Mouse (Mus musculus): ENCODE measurements around the gene Psmg4. TPM values are rescaled to one million over a fixed set of nuclear protein-coding genes. Genes with fewer than 3 reads are reported as not detected.

Psmg4 gene
- polyA plus RNA-seq, 1 experiment, result 25.2 TPM

GRCm38 (mm10) chr13:34211261-34211775 is 48.6 kb downstream of the Psmg4 start:
- H3K27ac ChIP-seq (replicated peaks; ENCODE audit: low read depth, low read length), result no peak overlapping the region
- no peak overlapping the region for H3K4me3 ChIP-seq (ENCODE audit: insufficient read depth, low read depth, low read length)

GRCm38 (mm10) chr13:34212735-34213212 is 50.0 kb downstream of the Psmg4 start:
- no peak overlapping the region for H3K4me3 ChIP-seq (ENCODE audit: insufficient read depth, low read depth, low read length)
- H3K4me1 ChIP-seq (ENCODE audit: control insufficient read depth, insufficient read depth, insufficient read length, low read length), result no peaks in the 10 kb centered on the region
- no peak overlapping the region for H3K27ac ChIP-seq (replicated peaks; ENCODE audit: low read depth, low read length)

More at GRCm38 (mm10) chr13:34211261-34211775, 48.6 kb downstream of the Psmg4 start:
- H3K4me1 ChIP-seq (ENCODE audit: control insufficient read depth, insufficient read depth, insufficient read length, low read length), result no peaks in the 10 kb centered on the region

GRCm38 (mm10) chr13:34214855-34215254 is 52.1 kb downstream of the Psmg4 start:
- no peaks in the 10 kb centered on the region for H3K4me1 ChIP-seq (ENCODE audit: control insufficient read depth, insufficient read depth, insufficient read length, low read length)
- no peak overlapping the region for H3K27ac ChIP-seq (replicated peaks; ENCODE audit: low read depth, low read length)
- H3K4me3 ChIP-seq (ENCODE audit: insufficient read depth, low read depth, low read length), result no peak overlapping the region

- H3K4me3 ChIP-seq (ENCODE audit: insufficient read depth, low read depth, low read length), result no peak overlapping the region
- H3K27ac ChIP-seq (replicated peaks; ENCODE audit: low read depth, low read length), result no peak overlapping the region
- peaks cover 2% of the 10 kb centered on the region; the same call in 1 of the 2 replicates for H3K4me1 ChIP-seq (ENCODE audit: control insufficient read depth, insufficient read depth, insufficient read length, low read length)
Measured at GRCm38 (mm10) chr13:34218776-34219175, 56.0 kb downstream of the Psmg4 start.

GRCm38 (mm10) chr13:34219728-34220127 is 57.0 kb downstream of the Psmg4 start:
- H3K27ac ChIP-seq (replicated peaks; ENCODE audit: low read depth, low read length), result no peak overlapping the region
- H3K4me1 ChIP-seq (ENCODE audit: control insufficient read depth, insufficient read depth, insufficient read length, low read length), result peaks cover 2% of the 10 kb centered on the region; the same call in 1 of the 2 replicates
- H3K4me3 ChIP-seq (ENCODE audit: insufficient read depth, low read depth, low read length), result no peak overlapping the region

- H3K4me1 ChIP-seq (ENCODE audit: control insufficient read depth, insufficient read depth, insufficient read length, low read length), result peaks cover 11% of the 10 kb centered on the region
- no peak overlapping the region for H3K27ac ChIP-seq (replicated peaks; ENCODE audit: low read depth, low read length)
- H3K4me3 ChIP-seq (ENCODE audit: insufficient read depth, low read depth, low read length), result no peak overlapping the region
Measured at GRCm38 (mm10) chr13:34222985-34223384, 60.2 kb downstream of the Psmg4 start.

GRCm38 (mm10) chr13:34226940-34227339 is 64.2 kb downstream of the Psmg4 start:
- Histone ChIP-seq H3K27ac (replicated peaks; ENCODE audit: low read depth, low read length) (no peak overlapping the region), H3K4me3 (ENCODE audit: insufficient read depth, low read depth, low read length) (no peak overlapping the region), H3K4me1 (ENCODE audit: control insufficient read depth, insufficient read depth, insufficient read length, low read length) (peaks cover 19% of the 10 kb centered on the region)

Other genes starting within 250 kb of the Psmg4 start
- gene Nqo2, start 198.3 kb upstream of the Psmg4 start, polyA plus RNA-seq (2012; ENCODE audit: insufficient read depth, insufficient read length, missing spikeins), result 33.8 and 34.4 TPM in 2 replicates
- 7.0 and 11.0 TPM in 2 replicates for gene Ripk1, start 160.6 kb upstream of the Psmg4 start, polyA plus RNA-seq (2012; ENCODE audit: insufficient read depth, insufficient read length, missing spikeins)
- 60.1 and 80.3 TPM in 2 replicates for gene Serpinb6a, start 160.2 kb upstream of the Psmg4 start, polyA plus RNA-seq (2012; ENCODE audit: insufficient read depth, insufficient read length, missing spikeins)
- gene Bphl, start 125.4 kb upstream of the Psmg4 start, polyA plus RNA-seq (2012; ENCODE audit: insufficient read depth, insufficient read length, missing spikeins), result 97.8 and 143 TPM in 2 replicates
- 21.2 and 76.9 TPM in 2 replicates for gene Tubb2a, start 85.0 kb upstream of the Psmg4 start, polyA plus RNA-seq (2012; ENCODE audit: insufficient read depth, insufficient read length, missing spikeins)
- 1.0 and 1.7 TPM in 2 replicates for gene Tubb2b, start 32.5 kb upstream of the Psmg4 start, polyA plus RNA-seq (2012; ENCODE audit: insufficient read depth, insufficient read length, missing spikeins)
- gene Slc22a23, start 182.2 kb downstream of the Psmg4 start, polyA plus RNA-seq (2012; ENCODE audit: insufficient read depth, insufficient read length, missing spikeins), result 7.7 and 16.1 TPM in 2 replicates

Data from brown adipose tissue, adult 24 weeks (tissue).